Mouse (Mus musculus) heart, adult 9 months (tissue): ENCODE results near the gene Asic5.

Experiments
- DNase-seq, 2 experiments: peaks; one replicate each; pipeline ENCODE4 v3.0.0; 2022; ENCODE audit warnings: low spot score in 2 of 2

The Asic5 gene

GRCm38 (mm10) chr3:81981990-81982389, at the start of gene Asic5:
Gene Asic5, plus strand, starts transcription at chr3:81982290.
- DNase-seq, result no peak

- no peak for DNase-seq
Measured at GRCm38 (mm10) chr3:81933348-81933747, 48.7 kb upstream of the Asic5 start.

GRCm38 (mm10) chr3:81938924-81939323, 43.2 kb upstream of the Asic5 start:
- DNase-seq, result peak in 1 of 2 experiments; percentile 10

GRCm38 (mm10) chr3:81942341-81942740, 39.7 kb upstream of the Asic5 start:
- no peak for DNase-seq

GRCm38 (mm10) chr3:81943097-81943496, 39.0 kb upstream of the Asic5 start:
- no peak for DNase-seq

- DNase-seq, result no peak
Measured at GRCm38 (mm10) chr3:81944851-81945393, 37.2 kb upstream of the Asic5 start.

GRCm38 (mm10) chr3:81949048-81949447, 33.0 kb upstream of the Asic5 start:
- DNase-seq, result no peak

- DNase-seq, result no peak
Measured at GRCm38 (mm10) chr3:81951785-81952184, 30.3 kb upstream of the Asic5 start.

GRCm38 (mm10) chr3:81957484-81957883, 24.6 kb upstream of the Asic5 start:
- DNase-seq, result no peak

GRCm38 (mm10) chr3:81961336-81961735, 20.8 kb upstream of the Asic5 start:
- no peak for DNase-seq

- no peak for DNase-seq
Measured at GRCm38 (mm10) chr3:81963768-81964167, 18.3 kb upstream of the Asic5 start.

- no peak for DNase-seq
Measured at GRCm38 (mm10) chr3:81964596-81964995, 17.5 kb upstream of the Asic5 start.

GRCm38 (mm10) chr3:81975607-81976006, 6.5 kb upstream of the Asic5 start:
- no peak for DNase-seq

GRCm38 (mm10) chr3:81976102-81976501, 6.0 kb upstream of the Asic5 start, which contains the start of gene Tdo2:
Gene Tdo2, minus strand, starts transcription at chr3:81976202.
- no peak for DNase-seq

- DNase-seq, result no peak
Measured at GRCm38 (mm10) chr3:81981576-81981975, 514 bp upstream of the Asic5 start.

- no peak for DNase-seq
Measured at GRCm38 (mm10) chr3:81983120-81983895, 1.2 kb downstream of the Asic5 start.

GRCm38 (mm10) chr3:81985100-81985499, 3.0 kb downstream of the Asic5 start:
- DNase-seq, result no peak

GRCm38 (mm10) chr3:81986103-81986502, 4.0 kb downstream of the Asic5 start:
- no peak for DNase-seq

- DNase-seq, result no peak
Measured at GRCm38 (mm10) chr3:81987628-81988027, 5.5 kb downstream of the Asic5 start.

GRCm38 (mm10) chr3:81989692-81990141, 7.6 kb downstream of the Asic5 start:
- DNase-seq, result peak in 1 of 2 experiments; percentile 4

- no peak for DNase-seq
Measured at GRCm38 (mm10) chr3:81990531-81990930, 8.4 kb downstream of the Asic5 start.

GRCm38 (mm10) chr3:81995371-81995770, 13.3 kb downstream of the Asic5 start:
- DNase-seq, result no peak

GRCm38 (mm10) chr3:81995988-81996387, 13.9 kb downstream of the Asic5 start:
- DNase-seq, result peak in 1 of 2 experiments; percentile 24
